Mouse (Mus musculus) intestine, embryonic 16.5 days (tissue): ENCODE data around the gene BC107364. TPM values are rescaled to one million over a fixed set of nuclear protein-coding genes. Genes with fewer than 3 reads are reported as not detected.
"Not testable (repeated sequence)": the region's sequence is repeated elsewhere in the genome, so short reads cannot be mapped to it uniquely, and the experiment has no call there.

ENCODE experiments used
- ATAC-seq: fragments of 200-750 bp; cut with Nextera tagmentation; 2 replicates; pipeline ENCODE4 v1.8.0; 2017; ENCODE audit warnings: moderate TSS enrichment, moderate library complexity
- H3K27ac ChIP-seq: fragments of 300-500 bp; sonication (generic); 2 replicates; pipeline ENCODE4 v1.5.1; 2014; ENCODE audit warnings: mild to moderate bottlenecking, low read length
- H3K27me3 ChIP-seq: fragments of 300-500 bp; sonication (generic); replicated peaks from 2 replicates; pipeline ENCODE4 v1.6.1; 2014; ENCODE audit warnings: low read length, control low read depth, mixed read lengths; ENCODE audit not compliant: control insufficient read depth, insufficient read depth
- H3K36me3 ChIP-seq: fragments of 300-500 bp; sonication (generic); 2 replicates; pipeline ENCODE4 v1.6.1; 2014; ENCODE audit warnings: low read length, control low read depth; ENCODE audit not compliant: control insufficient read depth, insufficient read depth
- H3K4me1 ChIP-seq: fragments of 300-500 bp; sonication (generic); 2 replicates; pipeline ENCODE4 v1.6.1; 2014; ENCODE audit warnings: low read length, control low read depth, mixed read lengths; ENCODE audit not compliant: control insufficient read depth, insufficient read depth
- H3K4me2 ChIP-seq: fragments of 300-500 bp; sonication (generic); 2 replicates; pipeline ENCODE4 v1.6.1; 2014; ENCODE audit warnings: low read depth, low read length, control low read depth
- H3K4me3 ChIP-seq: fragments of 300-500 bp; sonication (generic); 2 replicates; pipeline ENCODE4 v1.5.1; 2014; ENCODE audit warnings: mild to moderate bottlenecking, low read length
- H3K9ac ChIP-seq: fragments of 300-500 bp; sonication (generic); 2 replicates; pipeline ENCODE4 v1.6.1; 2014; ENCODE audit warnings: low read depth, low read length
- H3K9me3 ChIP-seq: fragments of 300-500 bp; sonication (generic); 2 replicates; pipeline ENCODE4 v1.6.1; 2016; ENCODE audit warnings: low read length, control low read depth; ENCODE audit not compliant: control insufficient read depth
- WGBS: fragments of 180-500 bp; shearing (Covaris S2); extraction: QIAGEN DNeasy Blood & Tissue Kit; methylation state at CpG from one replicate; pipeline ENCODE4 v1.1.7; 2014; 5-methylcytosine and 5-hydroxymethylcytosine counted together
- polyA plus RNA-seq: library from polyadenylated mRNA; unstranded; fragments of >200 nt; fragmentation: Nextera tagmentation; extraction: Ambion mirVana; gene quantifications from 2 replicates; pipeline ENCODE4 v1.2.1, GENCODE M21; 2015

The BC107364 gene
- polyA plus RNA-seq, 1 experiment from 2014 or later, result 0.12 TPM

DNA sequence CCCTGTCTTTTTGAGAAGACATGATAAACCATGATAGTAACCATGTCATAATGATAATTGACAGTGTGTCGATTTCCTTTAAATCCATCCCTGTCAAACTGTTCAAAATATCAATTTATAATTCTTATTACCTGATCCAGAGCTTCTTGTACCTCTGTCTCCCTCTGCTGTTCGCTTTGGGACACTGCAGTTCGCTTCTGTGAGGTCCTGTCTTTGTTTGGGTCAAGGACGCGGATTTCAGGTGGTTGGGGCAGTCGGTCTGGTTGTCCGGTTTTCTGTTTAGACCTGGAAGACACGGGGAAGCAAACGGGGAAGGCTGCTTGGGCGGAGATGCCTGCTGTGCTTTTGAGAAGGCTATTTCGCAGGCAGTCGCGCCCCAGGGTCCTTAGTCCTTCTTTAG, 11.5 kb downstream of the BC107364 start:
- ATAC-seq, result no peak
- Histone ChIP-seq H3K9me3 (no peaks in the 10 kb centered on the region), H3K36me3 (no peaks in the 10 kb centered on the region), H3K4me3 (peak overlapping the region; percentile 25; the same call in 1 of the 2 replicates), H3K4me1 (no peaks in the 10 kb centered on the region), H3K27me3 (peaks cover 41% of the 10 kb centered on the region), H3K4me2 (peak overlapping the region; percentile 52), H3K9ac (peak overlapping the region; percentile 52; the same call in 1 of the 2 replicates), H3K27ac (no peak overlapping the region)
- 1% methylated on average over 13 of the region's 13 CpGs for WGBS

DNA sequence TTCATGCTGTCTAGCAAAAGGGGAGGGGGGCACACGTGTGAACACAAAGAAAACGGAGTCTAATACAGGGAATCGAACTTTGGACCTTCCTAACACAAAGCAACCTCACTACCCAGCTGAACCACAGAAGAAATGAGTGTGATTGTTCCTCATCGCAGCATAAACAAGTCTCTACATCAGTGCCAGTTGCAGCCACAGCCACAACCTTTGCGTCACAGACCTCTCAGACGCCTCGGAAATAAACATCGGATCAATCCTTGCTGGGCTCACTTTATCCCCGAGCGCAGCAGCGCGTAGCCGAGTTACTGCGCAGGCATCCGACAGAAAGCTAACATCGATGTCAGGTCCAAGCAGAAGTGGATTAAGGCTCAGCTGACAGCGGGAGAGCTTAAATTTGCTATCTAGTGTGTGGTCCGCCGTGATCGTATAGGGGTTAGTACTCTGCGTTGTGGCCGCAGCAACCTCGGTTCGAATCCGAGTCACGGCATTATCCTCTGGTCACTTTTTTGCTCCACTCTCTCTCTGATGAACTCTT, 16.5 kb downstream of the BC107364 start:
- no peak for ATAC-seq
- H3K27ac ChIP-seq, result no peak overlapping the region
- H3K4me2 ChIP-seq, result peak overlapping the region; percentile 41
- peaks cover 3% of the 10 kb centered on the region; the same call in 1 of the 2 replicates for H3K9me3 ChIP-seq
- H3K27me3 ChIP-seq, result peaks cover 18% of the 10 kb centered on the region
- H3K36me3 ChIP-seq, result no peaks in the 10 kb centered on the region
- WGBS, result 1% methylated on average over 26 of the region's 26 CpGs
- H3K9ac ChIP-seq, result 0 out of 2 replicates have a peak overlapping the region, but pooled peaks have one; percentile 27
- no peaks in the 10 kb centered on the region for H3K4me1 ChIP-seq
- H3K4me3 ChIP-seq, result peak overlapping the region; percentile 31

DNA sequence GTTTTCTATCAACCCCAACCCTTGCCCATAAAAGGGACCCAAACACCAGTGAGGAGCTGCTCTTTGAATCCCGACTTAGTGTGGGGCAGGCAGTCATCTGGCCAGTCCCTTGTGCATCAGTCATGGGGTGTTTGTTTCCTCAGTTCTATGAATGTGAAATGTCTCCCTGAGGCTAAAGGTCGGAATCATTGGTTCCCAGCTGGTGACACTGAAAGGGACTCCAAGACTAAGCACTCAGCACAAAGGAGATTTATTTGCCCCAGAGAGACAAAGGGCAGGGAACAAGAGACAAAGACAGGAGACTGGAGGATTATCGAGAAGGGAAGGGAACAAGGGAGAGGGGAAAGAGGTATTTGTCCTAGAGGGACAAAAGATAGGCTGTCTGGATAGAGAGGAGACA, 19.9 kb downstream of the BC107364 start:
- H3K27ac ChIP-seq, result no peak overlapping the region
- peaks cover 3% of the 10 kb centered on the region; the same call in 1 of the 2 replicates for H3K9me3 ChIP-seq
- no peak overlapping the region for H3K4me3 ChIP-seq
- peaks cover 14% of the 10 kb centered on the region for H3K27me3 ChIP-seq
- H3K4me1 ChIP-seq, result no peaks in the 10 kb centered on the region
- ATAC-seq, result no peak
- no peaks in the 10 kb centered on the region for H3K36me3 ChIP-seq
- H3K4me2 ChIP-seq, result no peak overlapping the region
- H3K9ac ChIP-seq, result no peak overlapping the region
- 37% methylated on average over 3 of the region's 3 CpGs for WGBS

DNA sequence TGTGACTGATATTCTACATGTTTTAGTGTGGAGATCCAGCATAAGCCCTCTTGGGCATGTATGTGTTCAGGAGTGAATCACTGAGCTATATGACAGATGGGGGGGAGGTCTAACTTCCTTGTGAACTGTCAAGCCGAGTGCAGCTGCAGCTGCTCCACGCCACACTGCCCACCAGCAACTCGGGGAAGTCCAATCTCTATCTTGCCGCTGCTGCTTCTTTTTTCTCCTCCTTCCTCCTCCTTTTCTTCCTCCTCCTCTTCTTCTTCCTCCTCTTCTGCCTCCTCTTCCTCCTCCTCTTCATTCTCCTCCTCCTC, 22.3 kb downstream of the BC107364 start:
- Histone ChIP-seq H3K27ac (no peak overlapping the region), H3K9me3 (peaks cover 3% of the 10 kb centered on the region; the same call in 1 of the 2 replicates), H3K9ac (no peak overlapping the region), H3K36me3 (no peaks in the 10 kb centered on the region), H3K4me2 (no peak overlapping the region), H3K4me3 (no peak overlapping the region), H3K4me1 (no peaks in the 10 kb centered on the region), H3K27me3 (no peaks in the 10 kb centered on the region; the same call in 1 of the 2 replicates)
- no peak for ATAC-seq
- WGBS, result 81% methylated on average over 4 of the region's 4 CpGs

DNA sequence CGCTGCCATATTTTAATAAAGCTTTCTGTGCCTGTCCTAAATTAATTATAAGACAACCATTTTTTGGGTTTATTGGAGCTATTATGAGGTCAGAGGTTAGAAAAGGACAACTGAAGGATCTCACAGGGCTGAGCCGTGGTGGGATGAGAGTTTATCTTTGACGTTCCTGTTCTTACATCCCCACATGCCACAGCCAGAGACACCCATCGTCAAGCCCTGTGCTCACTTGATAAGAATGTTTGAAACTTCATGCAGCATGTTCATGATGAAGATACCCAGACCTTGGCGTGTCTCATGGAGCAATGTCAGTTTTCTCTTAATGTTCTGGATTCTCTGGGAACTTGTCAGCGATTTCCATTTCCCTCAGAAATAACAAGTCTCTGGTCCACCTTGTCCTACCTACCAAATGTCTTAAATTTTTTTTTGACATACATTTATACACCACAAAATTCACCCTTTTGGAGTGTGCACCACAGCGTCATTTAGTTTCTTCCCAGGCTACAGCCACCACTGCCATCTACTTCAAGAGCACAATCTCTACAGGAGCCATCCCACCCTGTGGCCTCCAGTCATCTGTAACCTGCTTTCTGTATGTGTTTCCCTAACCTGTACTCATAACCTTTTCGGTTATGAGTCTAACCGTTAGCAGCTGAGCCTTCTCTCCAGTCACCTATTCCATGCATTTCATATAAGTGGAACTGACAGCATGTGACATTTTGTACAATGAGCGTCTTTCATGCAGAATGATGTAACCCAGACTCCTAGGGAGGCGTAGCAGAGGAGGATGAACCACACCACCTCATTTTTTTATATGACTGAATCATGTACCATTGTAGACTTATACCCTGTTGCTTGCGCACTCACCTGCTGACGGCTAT, 22.9 kb downstream of the BC107364 start:
- WGBS, result 82% methylated on average over 13 of the region's 13 CpGs
- H3K9ac ChIP-seq, result no peak overlapping the region
- no peak overlapping the region for H3K27ac ChIP-seq
- H3K4me2 ChIP-seq, result no peak overlapping the region
- no peak overlapping the region for H3K4me3 ChIP-seq
- no peaks in the 10 kb centered on the region for H3K9me3 ChIP-seq
- ATAC-seq, result peak; percentile 71; the same call in 1 of the 2 replicates
- no peaks in the 10 kb centered on the region for H3K4me1 ChIP-seq
- H3K27me3 ChIP-seq, result no peaks in the 10 kb centered on the region
- H3K36me3 ChIP-seq, result no peaks in the 10 kb centered on the region

DNA sequence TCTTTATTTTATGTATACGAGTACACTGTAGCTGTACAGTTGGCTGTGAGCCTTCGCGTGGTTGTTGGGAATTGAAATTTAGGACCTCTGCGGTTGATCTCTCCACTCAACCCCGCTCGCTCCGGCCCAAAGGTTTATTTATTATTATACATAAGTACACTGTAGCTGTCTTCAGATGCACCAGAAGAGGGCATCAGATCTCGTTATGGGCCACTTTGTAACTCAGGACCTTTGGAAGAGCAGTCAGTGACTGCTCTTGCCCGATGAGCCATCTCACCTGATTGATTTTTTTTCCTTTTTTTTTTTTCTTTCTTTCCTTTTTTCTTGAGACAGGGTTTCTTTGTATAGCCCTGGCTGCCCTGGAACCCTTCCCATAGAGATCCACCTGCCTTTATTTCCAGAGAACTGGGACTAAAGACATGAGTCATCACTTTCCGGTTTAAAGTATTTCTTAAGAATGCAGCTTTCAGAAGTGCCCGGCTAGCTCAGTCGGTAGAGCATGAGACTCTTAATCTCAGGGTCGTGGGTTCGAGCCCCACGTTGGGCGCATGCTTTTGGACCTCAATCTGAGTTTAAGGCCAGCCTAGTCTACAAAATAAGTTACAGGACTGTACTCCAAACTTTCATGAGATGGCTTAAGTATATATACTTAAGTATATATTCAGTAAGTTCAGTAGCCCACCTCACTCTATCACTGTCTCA, 24.2 kb downstream of the BC107364 start:
- peak; percentile 80 for ATAC-seq
- Histone ChIP-seq H3K36me3 (no peaks in the 10 kb centered on the region), H3K27ac (no peak overlapping the region), H3K4me1 (no peaks in the 10 kb centered on the region), H3K4me3 (peak overlapping the region; percentile 24), H3K9ac (no peak overlapping the region), H3K4me2 (peak overlapping the region; percentile 17), H3K27me3 (no peaks in the 10 kb centered on the region), H3K9me3 (no peaks in the 10 kb centered on the region)
- WGBS, result 12% methylated on average over 16 of the region's 16 CpGs

DNA sequence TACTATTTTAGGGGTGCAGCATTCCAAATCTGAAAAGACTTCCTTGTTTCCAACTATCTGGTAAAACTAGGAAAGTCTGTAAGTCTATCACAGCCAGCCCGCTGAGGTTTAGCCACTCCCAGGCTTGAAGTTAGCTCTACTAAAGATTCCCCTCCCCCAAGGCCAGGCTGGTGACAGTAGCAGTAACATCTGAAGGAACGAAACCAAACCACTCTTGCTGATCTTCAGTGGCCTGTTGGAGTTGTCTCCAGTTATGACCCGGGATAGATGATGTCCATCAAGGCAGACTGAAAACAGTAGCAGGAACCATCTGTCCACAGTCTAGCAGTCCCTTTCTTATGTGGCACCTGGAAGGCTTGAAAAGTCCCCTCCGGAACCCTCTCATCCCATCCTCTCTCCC, 24.8 kb downstream of the BC107364 start:
- 20% methylated on average over 4 of the region's 4 CpGs for WGBS
- H3K9ac ChIP-seq, result no peak overlapping the region
- peak; percentile 50; the same call in 1 of the 2 replicates for ATAC-seq
- H3K4me3 ChIP-seq, result peak overlapping the region; percentile 24
- H3K27ac ChIP-seq, result no peak overlapping the region
- no peaks in the 10 kb centered on the region for H3K36me3 ChIP-seq
- no peaks in the 10 kb centered on the region for H3K9me3 ChIP-seq
- peak overlapping the region; percentile 17 for H3K4me2 ChIP-seq
- H3K4me1 ChIP-seq, result no peaks in the 10 kb centered on the region
- H3K27me3 ChIP-seq, result 0 out of 2 replicates have a peak, but pooled peaks cover 2% of the 10 kb centered on the region

DNA sequence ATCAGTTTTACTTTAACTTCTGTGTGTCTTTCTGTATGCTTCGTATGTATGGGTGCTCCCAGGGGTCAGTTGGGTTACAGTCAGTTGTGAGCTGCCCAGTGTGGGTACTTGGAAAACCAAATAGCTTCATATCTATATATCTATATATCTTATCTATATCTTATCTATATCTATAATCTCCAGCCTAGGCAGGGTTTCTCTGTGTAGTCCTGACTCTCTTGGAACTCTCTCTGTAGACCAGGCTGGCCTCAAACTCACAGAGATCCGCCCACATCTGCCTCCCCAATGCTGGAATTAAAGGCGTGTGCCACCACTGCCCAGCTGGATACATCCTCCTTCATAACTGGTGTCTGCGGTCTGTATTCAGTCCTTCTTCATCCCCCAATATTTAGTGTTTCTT, 25.8 kb downstream of the BC107364 start:
- no peak overlapping the region for H3K9ac ChIP-seq
- no peak for ATAC-seq
- H3K4me1 ChIP-seq, result no peaks in the 10 kb centered on the region
- H3K9me3 ChIP-seq, result no peaks in the 10 kb centered on the region
- H3K27me3 ChIP-seq, result 0 out of 2 replicates have a peak, but pooled peaks cover 3% of the 10 kb centered on the region
- 81% methylated on average over 4 of the region's 4 CpGs for WGBS
- H3K27ac ChIP-seq, result no peak overlapping the region
- no peaks in the 10 kb centered on the region for H3K36me3 ChIP-seq
- H3K4me3 ChIP-seq, result no peak overlapping the region
- H3K4me2 ChIP-seq, result no peak overlapping the region

DNA sequence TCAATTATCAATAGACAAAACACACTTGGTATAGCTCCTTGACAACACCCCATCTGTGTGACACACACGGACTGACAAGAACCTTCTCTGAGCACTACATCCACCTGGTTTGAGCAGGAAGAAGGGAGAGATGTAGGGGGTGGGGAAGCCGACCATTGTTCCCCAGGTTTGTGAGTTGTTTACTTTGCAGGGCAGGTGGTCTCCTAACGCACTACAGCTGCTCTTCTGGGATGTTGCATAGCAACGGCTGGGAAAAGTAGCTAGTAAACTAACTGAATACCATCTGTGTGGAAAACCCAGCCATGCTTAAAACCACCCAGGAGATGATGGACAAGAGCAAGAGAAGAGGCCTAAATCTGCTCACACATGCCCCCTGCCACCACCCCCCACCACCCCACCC, 27.7 kb downstream of the BC107364 start:
- H3K27ac ChIP-seq, H3K4me1 ChIP-seq, H3K9ac ChIP-seq, H3K4me3 ChIP-seq, H3K4me2 ChIP-seq, ATAC-seq, H3K9me3 ChIP-seq, H3K27me3 ChIP-seq, H3K36me3 ChIP-seq: not testable (repeated sequence)
- WGBS, result 22% methylated on average over 4 of the region's 4 CpGs
